Mouse (Mus musculus) bone marrow macrophage, adult 2 months (primary cell): ENCODE results near the gene Rassf2. TPM values are rescaled to one million over a fixed set of nuclear protein-coding genes. Genes with fewer than 3 reads are reported as not detected.

Experiments
- H3K27ac ChIP-seq: 2 replicates; pipeline ENCODE4 v1.5.1; 2012; ENCODE audit warnings: low read depth, low read length; ENCODE audit not compliant: insufficient read depth
- H3K4me1 ChIP-seq: 2 replicates; pipeline ENCODE4 v1.6.1; 2012; ENCODE audit warnings: low read length; ENCODE audit not compliant: control insufficient read depth, insufficient read depth
- H3K4me3 ChIP-seq: 2 replicates; pipeline ENCODE4 v1.5.1; 2012; ENCODE audit warnings: mild to moderate bottlenecking, low read length, moderate library complexity; ENCODE audit not compliant: insufficient read depth
- CTCF ChIP-seq: IDR thresholded peaks from 2 replicates; pipeline ENCODE4 v1.5.1; 2012; ENCODE audit warnings: low read depth, mild to moderate bottlenecking, low read length, moderate library complexity
- POLR2A ChIP-seq: IDR thresholded peaks from 2 replicates; pipeline ENCODE4 v1.6.1; 2012; ENCODE audit warnings: mild to moderate bottlenecking, low read depth, low read length, borderline replicate concordance
- polyA plus RNA-seq: library from polyadenylated mRNA; stranded (reverse); fragments of >200 nt; gene quantifications from 2 replicates; pipeline ENCODE4 v1.2.4, GENCODE M21; 2012; ENCODE audit not compliant: missing spikeins, insufficient read depth, insufficient read length

Rassf2 gene
- polyA plus RNA-seq, 1 experiment, result 155 TPM

- peaks cover 29% of the 10 kb centered on the region for H3K4me1 ChIP-seq
- no peak for TF ChIP-seq POLR2A
- no peak for TF ChIP-seq CTCF
- H3K27ac ChIP-seq, result no peak overlapping the region
- H3K4me3 ChIP-seq, result no peak overlapping the region
These were observed 6.3 kb upstream of the Rassf2 start for GRCm38 (mm10) chr2:132036326-132036725.

GRCm38 (mm10) chr2:132035470-132035835 is 5.4 kb upstream of the Rassf2 start:
- Histone ChIP-seq H3K4me1 (peaks cover 33% of the 10 kb centered on the region), H3K27ac (peak overlapping the region; percentile 35), H3K4me3 (no peak overlapping the region)
- no peak for TF ChIP-seq POLR2A

- Histone ChIP-seq H3K4me1 (peaks cover 30% of the 10 kb centered on the region), H3K27ac (peak overlapping the region; percentile 35), H3K4me3 (no peak overlapping the region)
- no peak for TF ChIP-seq POLR2A
- TF ChIP-seq CTCF, result no peak
These were observed 4.8 kb upstream of the Rassf2 start for GRCm38 (mm10) chr2:132034590-132035469.

- H3K4me3 ChIP-seq, result no peak overlapping the region
- TF ChIP-seq POLR2A (no peak), CTCF (no peak)
- peaks cover 42% of the 10 kb centered on the region for H3K4me1 ChIP-seq
- no peak overlapping the region for H3K27ac ChIP-seq
These were observed 1.5 kb upstream of the Rassf2 start for GRCm38 (mm10) chr2:132031364-132032095.

GRCm38 (mm10) chr2:132030418-132031363 is 633 bp upstream of the Rassf2 start:
- Histone ChIP-seq H3K27ac (peak overlapping the region; percentile 27), H3K4me1 (peaks cover 45% of the 10 kb centered on the region), H3K4me3 (peak overlapping the region; percentile 51)
- no peak for TF ChIP-seq CTCF
- no peak for TF ChIP-seq POLR2A

DNA sequence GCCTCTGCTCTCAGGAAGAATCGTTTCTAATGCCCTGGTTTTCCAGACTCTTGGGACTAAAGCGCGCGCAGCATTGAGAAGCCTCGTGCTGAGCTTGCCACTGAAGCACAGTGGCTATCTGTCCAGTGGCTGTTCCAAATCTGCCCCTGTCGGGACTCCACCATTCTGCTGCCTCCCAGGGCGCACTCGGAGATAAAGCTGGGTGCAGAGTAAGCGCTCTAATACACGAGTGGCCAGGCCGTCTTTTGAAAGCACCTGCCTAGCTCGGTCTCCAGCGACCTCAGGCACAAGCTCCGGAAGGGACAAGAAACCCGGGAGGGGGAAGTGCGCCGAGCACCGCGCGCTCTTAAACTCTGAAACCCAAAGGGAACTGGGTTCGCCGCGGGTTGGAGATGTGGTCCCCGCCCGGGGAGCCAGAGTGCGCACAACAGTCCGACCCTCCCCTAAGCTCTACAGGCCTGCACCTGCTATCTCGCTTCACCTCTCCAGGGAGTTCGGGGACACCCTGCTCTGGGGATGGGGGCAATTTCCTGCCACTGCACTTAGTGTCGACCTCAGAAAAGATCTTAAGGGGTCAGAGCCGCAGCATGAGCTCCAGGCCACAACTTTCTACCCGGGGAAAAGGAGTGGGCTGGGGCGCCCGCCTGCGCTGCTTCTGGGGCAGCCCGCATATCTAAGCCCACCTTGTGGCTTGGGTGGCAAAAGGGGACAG is 1.0 kb downstream of the Rassf2 start:
- Histone ChIP-seq H3K27ac (peak overlapping the region; percentile 90), H3K4me1 (peaks cover 44% of the 10 kb centered on the region), H3K4me3 (peak overlapping the region; percentile 92)
- TF ChIP-seq POLR2A, result no peak
- TF ChIP-seq CTCF, result no peak

DNA sequence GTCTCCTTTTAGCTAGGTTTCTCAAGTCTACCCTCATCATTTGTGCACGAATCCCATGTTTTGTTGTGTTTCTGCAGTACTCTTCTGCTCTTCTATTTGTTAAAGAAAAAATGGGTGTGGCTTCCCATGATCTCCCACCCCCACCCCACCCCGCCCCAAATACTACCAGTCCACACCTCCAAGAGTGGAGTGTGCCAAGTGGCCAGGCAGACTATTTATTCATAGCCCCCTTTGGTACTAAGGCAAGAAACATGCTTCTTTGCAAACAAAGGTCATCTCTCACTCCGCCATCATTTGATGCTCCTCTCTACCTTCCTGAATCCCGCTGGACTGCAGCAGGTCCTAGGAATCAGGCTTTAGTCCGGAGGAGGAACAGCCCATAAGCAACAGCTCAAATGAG is 2.0 kb downstream of the Rassf2 start:
- Histone ChIP-seq H3K4me1 (peaks cover 51% of the 10 kb centered on the region), H3K4me3 (peak overlapping the region; percentile 92)
- TF ChIP-seq POLR2A, result no peak
- no peak for TF ChIP-seq CTCF

GRCm38 (mm10) chr2:132027366-132027765 is 2.7 kb downstream of the Rassf2 start:
- TF ChIP-seq POLR2A (no peak), CTCF (no peak)
- H3K4me1 ChIP-seq, result peaks cover 58% of the 10 kb centered on the region
- peak overlapping the region; percentile 62 for H3K27ac ChIP-seq
- H3K4me3 ChIP-seq, result peak overlapping the region; percentile 92

More for the DNA sequence above, 2.0 kb downstream of the Rassf2 start:
- peak overlapping the region; percentile 90 for H3K27ac ChIP-seq

DNA sequence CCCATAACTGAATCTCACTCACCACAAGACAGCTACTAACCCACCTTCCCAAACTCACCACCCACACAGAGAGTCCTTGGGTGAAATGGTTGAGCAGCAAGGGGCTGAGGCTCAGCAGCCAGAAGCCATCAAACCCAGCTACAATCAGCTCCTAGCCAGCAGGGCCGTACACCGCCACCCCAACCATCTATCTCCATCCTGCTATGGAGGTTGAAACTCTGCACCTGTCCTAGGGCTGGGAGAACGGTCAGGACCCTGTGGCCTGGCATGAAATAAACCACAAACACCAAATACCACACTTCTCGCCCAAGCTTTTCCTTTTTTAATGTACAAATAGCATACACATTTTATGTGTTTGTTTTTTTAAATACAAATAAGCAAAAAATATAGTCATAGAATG is 6.0 kb downstream of the Rassf2 start:
- TF ChIP-seq POLR2A (no peak), CTCF (no peak)
- Histone ChIP-seq H3K4me3 (no peak overlapping the region), H3K4me1 (peaks cover 81% of the 10 kb centered on the region), H3K27ac (no peak overlapping the region)
